Mouse (Mus musculus) heart, postnatal 0 days (tissue): ENCODE measurements at regions not wholly inside any gene's neighbourhood (a gene's known extent, or its start where the extent isn't known, plus 50 kb on each side); places are given as distances from the start of the nearest gene placed in this dataset.
A peak's percentile ranks its signal among the peaks of the same experiment; 100 is the strongest.

Experiments used
- ATAC-seq: fragments of 200-750 bp; cut with Nextera tagmentation; 2 replicates; pipeline ENCODE4 v1.8.0; 2017; ENCODE audit warnings: low read depth, moderate number of reproducible peaks, moderate library complexity; ENCODE audit not compliant: insufficient read depth
- DNase-seq: peaks from one replicate; pipeline ENCODE4 v3.0.0-alpha.2; 2016; ENCODE audit warnings: low spot score
- H3K27ac ChIP-seq: fragments of 300-500 bp; sonication (generic); 2 replicates; pipeline ENCODE4 v1.5.1; 2014; ENCODE audit warnings: low read depth, mild to moderate bottlenecking
- H3K27me3 ChIP-seq: fragments of 300-500 bp; sonication (generic); 2 replicates; pipeline ENCODE4 v1.6.1; 2014; ENCODE audit warnings: low read length, mixed read lengths; ENCODE audit not compliant: control insufficient read depth, insufficient read depth
- H3K36me3 ChIP-seq: fragments of 300-500 bp; sonication (generic); replicated peaks from 2 replicates; pipeline ENCODE4 v1.6.1; 2014; ENCODE audit warnings: low read length, mixed read lengths; ENCODE audit not compliant: control insufficient read depth, insufficient read depth
- H3K4me1 ChIP-seq: fragments of 300-500 bp; sonication (generic); 2 replicates; pipeline ENCODE4 v1.6.1; 2014; ENCODE audit warnings: antibody characterized with exemption; ENCODE audit not compliant: control insufficient read depth, insufficient read depth
- H3K4me2 ChIP-seq: fragments of 300-500 bp; sonication (generic); 2 replicates; pipeline ENCODE4 v1.6.1; 2014; ENCODE audit warnings: low read depth, mild to moderate bottlenecking, low read length, moderate library complexity
- H3K4me3 ChIP-seq: fragments of 300-500 bp; sonication (generic); 2 replicates; pipeline ENCODE4 v1.5.1; 2014; ENCODE audit warnings: low read depth, low read length
- H3K9ac ChIP-seq: fragments of 300-500 bp; sonication (generic); replicated peaks from 2 replicates; pipeline ENCODE4 v1.6.1; 2014; ENCODE audit warnings: low read depth, low read length, mixed read lengths
- H3K9me3 ChIP-seq: fragments of 300-500 bp; sonication (generic); replicated peaks from 2 replicates; pipeline ENCODE4 v1.6.1; 2016; ENCODE audit warnings: low read length; ENCODE audit not compliant: control insufficient read depth
- CTCF ChIP-seq: IDR thresholded peaks from 2 replicates; pipeline ENCODE4 v1.5.1; 2016; ENCODE audit warnings: antibody characterized with exemption, control low read depth, low read depth
- EP300 ChIP-seq: IDR thresholded peaks from 2 replicates; pipeline ENCODE4 v1.6.1; 2016; ENCODE audit warnings: antibody characterized with exemption, low read depth
- WGBS: fragments of 180-500 bp; shearing (Covaris S2); extraction: QIAGEN DNeasy Blood & Tissue Kit; methylation state at CpG from one replicate; pipeline ENCODE4 v1.1.7; 2014; 5-methylcytosine and 5-hydroxymethylcytosine counted together

DNA sequence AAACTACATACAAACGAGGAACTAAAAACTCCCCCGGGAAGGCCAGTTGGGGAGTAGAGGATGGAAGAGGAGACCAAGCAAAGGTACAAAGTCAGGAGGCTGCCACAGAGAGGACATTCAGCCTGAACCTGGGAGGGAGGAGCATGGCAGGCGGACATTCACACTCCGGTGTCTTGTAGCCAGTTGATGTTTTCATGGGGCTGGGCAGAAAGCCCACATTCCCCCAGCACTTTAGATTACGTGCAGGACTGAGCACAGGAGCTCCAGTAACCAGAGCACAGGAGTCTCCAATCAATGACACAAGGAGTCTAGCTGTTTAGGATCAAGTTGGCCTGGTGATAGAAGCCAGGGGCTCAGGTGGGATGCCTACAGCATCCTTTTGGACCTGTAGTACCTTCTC lies 360.1 kb downstream of the Pdcd6ip start:
- H3K4me2 ChIP-seq: no peak overlapping the region
- H3K4me3 ChIP-seq: no peak overlapping the region
- TF ChIP-seq CTCF (no peak), EP300 (no peak)
- H3K9ac ChIP-seq: no peak overlapping the region
- 38% methylated on average over 5 of the region's 5 CpGs for WGBS
- ATAC-seq (peak; percentile 30; the same call in 1 of the 2 replicates), DNase-seq (peak; percentile 23)
- H3K9me3 ChIP-seq: no peaks in the 10 kb centered on the region
- H3K27ac ChIP-seq: no peak overlapping the region
- no peaks in the 10 kb centered on the region for H3K27me3 ChIP-seq
- H3K4me1 ChIP-seq: no peaks in the 10 kb centered on the region
- no peaks in the 10 kb centered on the region for H3K36me3 ChIP-seq

DNA sequence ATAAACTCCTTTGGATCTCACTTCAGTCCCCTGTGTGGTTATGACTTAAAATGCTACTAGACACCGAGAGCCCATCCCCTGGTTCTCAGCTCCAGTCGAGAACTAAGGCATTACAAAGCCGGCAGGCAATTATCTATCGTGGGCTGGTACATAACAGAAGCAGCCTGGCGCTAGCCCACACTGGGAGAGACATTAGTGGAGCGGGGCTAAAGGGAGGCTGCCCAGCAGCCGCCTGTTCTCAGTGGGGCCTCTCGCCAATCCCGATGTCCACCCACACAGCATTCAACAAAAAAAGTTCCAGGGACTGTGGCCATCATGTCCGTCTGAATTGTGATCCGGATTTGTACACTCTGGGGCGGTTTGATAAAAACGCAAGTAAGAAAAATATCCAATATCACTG lies 361.5 kb downstream of the Pdcd6ip start:
- no peak for TF ChIP-seq CTCF
- no peak for TF ChIP-seq EP300
- Histone ChIP-seq H3K27me3 (no peaks in the 10 kb centered on the region), H3K9ac (no peak overlapping the region), H3K4me2 (no peak overlapping the region), H3K4me1 (no peaks in the 10 kb centered on the region), H3K4me3 (no peak overlapping the region), H3K9me3 (no peaks in the 10 kb centered on the region), H3K27ac (no peak overlapping the region), H3K36me3 (no peaks in the 10 kb centered on the region)
- no peak for DNase-seq
- no peak for ATAC-seq
- WGBS: 67% methylated on average over 13 of the region's 13 CpGs

DNA sequence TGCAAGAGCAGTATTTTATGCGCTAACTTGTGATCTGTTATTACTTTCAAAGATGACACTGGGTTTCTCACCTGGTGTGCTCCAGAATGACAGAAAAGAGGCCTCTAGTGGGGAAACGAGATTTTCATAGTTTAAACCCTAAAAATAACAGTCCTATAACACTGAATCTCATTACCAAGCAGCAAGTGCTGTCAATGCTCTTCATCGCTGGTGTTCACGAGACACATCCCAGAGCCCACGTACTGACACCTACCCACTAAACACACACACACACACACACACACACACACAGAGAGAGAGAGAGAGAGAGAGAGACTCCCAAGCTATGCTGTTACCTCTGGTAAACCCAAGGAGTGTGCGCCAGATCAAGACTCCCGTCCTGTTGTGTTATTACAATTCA lies 365.9 kb downstream of the Pdcd6ip start:
- DNase-seq: no peak
- H3K4me1 ChIP-seq: no peaks in the 10 kb centered on the region
- TF ChIP-seq CTCF: no peak
- no peak for TF ChIP-seq EP300
- ATAC-seq: no peak
- no peaks in the 10 kb centered on the region for H3K9me3 ChIP-seq
- no peak overlapping the region for H3K4me2 ChIP-seq
- H3K4me3 ChIP-seq: no peak overlapping the region
- H3K9ac ChIP-seq: no peak overlapping the region
- no peak overlapping the region for H3K27ac ChIP-seq
- no peaks in the 10 kb centered on the region for H3K27me3 ChIP-seq
- WGBS: 71% methylated on average over 7 of the region's 7 CpGs
- no peaks in the 10 kb centered on the region for H3K36me3 ChIP-seq

DNA sequence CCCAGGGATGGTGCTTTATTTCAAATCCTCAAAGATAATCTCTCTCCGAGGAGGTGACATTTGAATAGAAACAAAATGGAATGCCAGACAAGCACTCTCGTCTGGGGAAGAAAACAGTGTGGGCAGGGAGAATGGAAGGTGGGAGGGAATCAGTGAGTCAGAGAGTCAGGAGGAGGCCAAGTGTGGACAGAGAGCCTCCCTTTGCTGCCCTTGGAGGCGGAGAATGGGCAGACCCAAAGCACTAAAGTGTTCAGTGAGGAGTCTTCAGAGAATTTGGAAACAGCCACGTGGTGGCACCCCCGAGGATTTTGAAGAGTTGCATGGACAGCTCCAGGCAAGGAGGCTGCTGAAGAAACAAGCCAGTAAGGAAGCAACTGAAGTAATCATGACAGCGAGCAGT lies 367.2 kb downstream of the Pdcd6ip start:
- no peaks in the 10 kb centered on the region for H3K9me3 ChIP-seq
- DNase-seq (peak; percentile 15), ATAC-seq (no peak)
- no peak overlapping the region for H3K4me2 ChIP-seq
- H3K4me1 ChIP-seq: no peaks in the 10 kb centered on the region
- 46% methylated on average over 6 of the region's 6 CpGs for WGBS
- no peak overlapping the region for H3K27ac ChIP-seq
- H3K27me3 ChIP-seq: no peaks in the 10 kb centered on the region
- H3K4me3 ChIP-seq: no peak overlapping the region
- no peaks in the 10 kb centered on the region for H3K36me3 ChIP-seq
- H3K9ac ChIP-seq: no peak overlapping the region
- no peak for TF ChIP-seq EP300
- no peak for TF ChIP-seq CTCF

DNA sequence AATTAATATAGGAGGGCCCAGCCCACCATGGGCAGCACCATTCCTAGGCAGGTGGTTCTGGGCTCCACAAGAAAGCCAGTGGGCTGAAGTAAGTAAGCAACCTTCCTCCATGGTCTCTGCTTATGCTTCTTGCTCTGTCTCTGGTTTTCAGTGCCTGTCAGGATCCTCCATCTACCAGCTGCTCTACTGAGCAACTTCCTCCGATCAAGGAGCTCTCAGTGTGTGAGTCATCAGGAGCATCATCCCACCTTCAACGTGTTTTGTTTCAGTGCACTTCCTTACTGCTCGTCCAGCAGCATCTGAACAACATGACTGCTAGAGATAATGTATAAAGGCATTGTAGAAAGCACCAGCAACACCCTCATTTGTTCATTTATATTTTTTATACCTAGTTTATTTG lies 368.0 kb downstream of the Pdcd6ip start:
- Histone ChIP-seq H3K27me3 (no peaks in the 10 kb centered on the region), H3K36me3 (no peaks in the 10 kb centered on the region), H3K4me1 (no peaks in the 10 kb centered on the region), H3K9ac (no peak overlapping the region), H3K4me2 (no peak overlapping the region), H3K4me3 (no peak overlapping the region), H3K27ac (no peak overlapping the region), H3K9me3 (no peaks in the 10 kb centered on the region)
- DNase-seq (no peak), ATAC-seq (no peak)
- TF ChIP-seq EP300 (no peak), CTCF (no peak)
- WGBS: 60% methylated on average over 3 of the region's 3 CpGs

DNA sequence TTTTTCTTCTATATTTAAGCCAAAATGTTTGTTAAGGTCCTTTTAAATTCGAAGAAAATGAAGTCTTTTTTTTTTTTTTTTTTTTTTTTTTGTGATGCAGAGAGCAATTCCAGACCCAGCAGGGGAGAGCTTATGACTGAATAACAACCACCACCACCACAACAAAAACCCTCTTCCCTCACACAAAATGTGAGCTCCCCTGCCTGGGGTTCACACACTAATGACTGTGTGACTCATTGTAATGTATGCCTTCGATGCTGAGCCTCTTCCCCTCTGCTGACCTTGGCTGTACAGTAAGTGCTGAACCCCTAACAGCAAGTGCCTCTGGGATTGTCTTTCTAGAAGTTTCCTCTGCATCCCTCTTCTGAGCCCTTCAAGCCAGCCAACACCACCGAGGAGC lies 383.6 kb downstream of the Pdcd6ip start:
- TF ChIP-seq EP300 (no peak), CTCF (no peak)
- WGBS: 64% methylated on average over 3 of the region's 3 CpGs
- no peak for ATAC-seq

More for the DNA sequence above, 383.6 kb downstream of the Pdcd6ip start:
- H3K27me3 ChIP-seq: no peaks in the 10 kb centered on the region
- no peaks in the 10 kb centered on the region for H3K4me1 ChIP-seq
- no peak overlapping the region for H3K9ac ChIP-seq
- H3K4me3 ChIP-seq: no peak overlapping the region
- no peak overlapping the region for H3K4me2 ChIP-seq
- H3K36me3 ChIP-seq: no peaks in the 10 kb centered on the region
- no peak for DNase-seq
- no peaks in the 10 kb centered on the region for H3K9me3 ChIP-seq
- no peak overlapping the region for H3K27ac ChIP-seq
